ENCODE assay signal across 15 mouse cellular contexts in genomic region chr17:68120230-68120629, GRCm38 (mm10).
"Had no signal": no experiment of that assay in that cellular context is flagged by ENCODE, and none has a peak within 500 bp of the region (broad histone marks: within the 10 kb centered on the region; RNA-seq: fewer than 3 reads in every experiment).

No protein-coding gene starts in this region.

- H3K27me3 ChIP-seq: limb, embryonic 15.5 days; liver, embryonic 12.5 days had no signal

- H3K4me1 ChIP-seq: limb, embryonic 15.5 days; midbrain, embryonic 10.5 days had no signal

- H3K36me3 ChIP-seq: limb, embryonic 15.5 days; liver, embryonic 12.5 days; midbrain, embryonic 10.5 days had no signal

- H3K27ac ChIP-seq: layer of hippocampus, adult 2 months; limb, embryonic 15.5 days; liver, embryonic 12.5 days; midbrain, embryonic 10.5 days had no signal

- H3K4me3 ChIP-seq: layer of hippocampus, adult 2 months; limb, embryonic 15.5 days; liver, embryonic 12.5 days; midbrain, embryonic 10.5 days; myocyte had no signal

- H3K9me3 ChIP-seq: limb, embryonic 15.5 days; liver, embryonic 12.5 days; midbrain, embryonic 10.5 days had no signal

- H3K4me2 ChIP-seq: limb, embryonic 15.5 days; liver, embryonic 12.5 days had no signal

- ATAC-seq: intestine, postnatal 0 days; liver, embryonic 12.5 days had no signal

- H3K9ac ChIP-seq: limb, embryonic 15.5 days; liver, embryonic 12.5 days had no signal

- DNase-seq: kidney, adult 8-10 months; kidney, postnatal 10 days; kidney, postnatal 4 days; left cerebral cortex, postnatal 4 days; midbrain, embryonic 14.5 days; retina, postnatal 1 day; right cerebral cortex, postnatal 4 days; spleen, adult 18-20 months; thymus, postnatal 4 days had no signal
